Mouse (Mus musculus) spleen, adult 18-20 months (tissue): ENCODE results near the gene Csrnp1.

Experiments used
- DNase-seq, 2 experiments: peaks; one replicate each; pipeline ENCODE4 v3.0.0; 2022; ENCODE audit warnings: mixed read lengths in 2 of 2

Csrnp1 gene

DNA sequence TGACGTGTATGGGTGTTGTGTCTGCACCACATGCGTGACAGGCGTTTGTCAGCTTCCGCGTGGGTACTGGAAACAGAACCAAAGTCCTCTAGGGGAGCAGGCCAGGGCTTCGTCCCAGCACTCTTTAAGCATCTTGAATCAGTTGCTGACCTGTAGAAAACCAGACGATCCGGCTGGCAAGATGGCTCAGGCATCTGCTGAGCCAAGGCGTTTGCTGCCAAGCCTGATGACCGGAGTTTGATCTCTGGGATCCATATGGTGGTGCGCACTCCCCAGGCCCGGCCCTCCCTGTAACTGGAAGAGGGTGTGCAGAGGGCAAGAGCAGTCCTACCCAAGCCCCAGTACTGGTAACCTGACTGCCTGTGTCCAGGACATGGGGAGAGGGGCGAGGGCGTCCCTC lies 42.6 kb downstream of the Csrnp1 start:
- DNase-seq: no peak

DNA sequence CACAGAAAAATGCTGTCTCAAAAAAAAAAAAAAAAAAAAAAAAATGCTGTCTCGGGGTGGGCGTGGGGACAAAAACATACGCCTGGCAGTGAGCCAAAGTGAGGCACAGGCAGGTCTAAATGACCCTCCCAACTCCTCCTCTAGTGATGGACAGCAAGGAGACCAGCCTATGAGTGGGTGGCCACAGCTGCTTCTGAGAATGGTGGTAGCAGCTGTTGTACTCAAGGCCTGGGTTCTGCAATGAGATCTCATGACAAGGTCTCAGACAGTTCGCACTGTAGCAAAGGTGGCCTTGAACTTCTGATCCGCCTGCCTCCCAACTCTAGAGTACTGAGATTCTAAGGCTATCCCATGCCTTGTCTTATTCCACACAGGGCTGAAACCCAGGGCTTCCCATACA lies 43.1 kb downstream of the Csrnp1 start:
- DNase-seq: no peak

- DNase-seq: no peak
Measured at GRCm38 (mm10) chr9:119939646-119940045, 44.8 kb downstream of the Csrnp1 start.

GRCm38 (mm10) chr9:119938496-119938895 lies 46.0 kb downstream of the Csrnp1 start:
- no peak for DNase-seq

DNA sequence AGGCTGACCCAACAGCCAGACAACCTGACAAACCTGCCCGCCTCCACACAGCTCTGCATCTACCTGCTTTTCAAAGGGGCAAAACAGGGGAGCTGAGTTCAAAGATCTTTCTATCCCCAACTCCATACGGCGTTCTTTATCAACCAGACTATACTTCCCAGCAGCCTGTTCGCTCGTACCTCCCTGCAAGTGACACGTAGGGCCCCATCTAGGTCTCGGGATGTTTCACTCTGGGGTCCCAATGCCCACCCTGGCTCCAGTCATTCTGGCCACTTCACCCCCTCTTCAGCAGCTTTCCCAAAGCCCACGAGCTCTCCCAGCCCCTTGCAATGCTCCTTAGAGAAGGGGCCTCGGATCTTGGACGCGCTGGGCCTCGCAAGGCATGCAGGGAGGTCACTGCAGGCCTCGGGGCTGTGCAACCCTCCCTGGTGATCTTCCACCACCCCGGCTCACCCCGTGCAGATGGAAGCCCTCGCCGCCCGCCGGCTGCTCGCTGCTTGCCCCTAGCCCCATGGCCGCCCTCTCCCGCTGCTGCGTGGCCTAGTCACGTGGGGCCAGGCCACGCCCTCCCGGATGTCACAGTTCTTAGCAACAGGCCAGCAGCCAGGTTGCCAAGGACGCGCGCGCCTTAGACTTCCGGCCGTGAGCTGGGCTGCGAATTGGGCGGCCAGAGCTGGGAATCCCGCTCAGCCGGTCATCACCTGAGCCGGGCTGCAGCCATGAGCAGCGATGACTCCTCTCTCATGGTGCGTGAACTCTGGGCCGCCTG lies 47.3 kb downstream of the Csrnp1 start, which contains the start of the genes Gorasp1 and Ttc21a:
Gene Gorasp1 (minus strand): TSS at position 561 of the 769 bp plus-strand sequence.
Gene Ttc21a (plus strand): TSS at position 602 of the 769 bp plus-strand sequence.
- peak; percentile 85 to 94 for DNase-seq

DNA sequence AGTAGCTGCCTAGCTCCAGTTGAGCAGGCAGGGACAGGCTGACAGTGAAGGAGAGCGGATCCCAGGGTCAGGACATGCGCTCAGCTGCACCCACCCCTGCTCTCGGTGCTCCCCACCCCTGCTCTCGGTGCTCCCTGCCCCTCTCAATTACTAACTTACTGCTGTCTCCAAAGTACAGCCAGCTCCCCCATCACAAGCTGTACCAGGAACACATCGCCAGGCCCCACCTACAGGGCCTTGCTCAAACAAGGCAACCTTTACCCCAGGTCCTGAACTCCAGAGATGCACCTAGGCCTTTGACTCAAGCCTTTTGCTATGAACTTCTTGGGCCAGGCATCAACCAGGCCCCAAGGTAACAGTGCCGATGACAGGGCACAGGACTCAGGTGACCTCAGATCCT lies 50.8 kb downstream of the Csrnp1 start:
- no peak for DNase-seq

DNA sequence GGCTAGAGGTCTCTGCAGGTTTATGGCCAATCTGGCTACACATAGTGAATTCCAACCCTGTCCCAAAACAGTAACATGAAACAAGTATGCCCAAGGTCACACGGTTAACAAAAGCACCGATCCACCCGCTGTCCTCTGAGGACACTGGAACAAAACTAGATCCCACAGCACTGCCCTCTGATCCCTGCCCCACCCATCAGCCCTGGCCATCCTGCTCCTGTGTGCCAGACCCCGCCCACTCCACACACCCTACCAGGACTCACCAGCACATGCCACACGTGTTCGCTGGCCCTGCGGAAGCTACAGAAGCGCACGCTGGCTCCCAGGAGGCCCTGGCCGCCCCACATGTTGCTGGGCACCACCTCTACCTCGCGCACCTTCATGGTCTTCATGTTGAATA lies 52.1 kb downstream of the Csrnp1 start:
- no peak for DNase-seq

- no peak for DNase-seq
Measured at GRCm38 (mm10) chr9:119926497-119926896, 58.0 kb downstream of the Csrnp1 start.

- DNase-seq: no peak
Measured at GRCm38 (mm10) chr9:119925729-119926128, 58.7 kb downstream of the Csrnp1 start.

- no peak for DNase-seq
Measured at GRCm38 (mm10) chr9:119925120-119925657, 59.3 kb downstream of the Csrnp1 start.

GRCm38 (mm10) chr9:119923462-119923861 lies 61.0 kb downstream of the Csrnp1 start:
- DNase-seq: no peak
